Mouse (Mus musculus) hindbrain, embryonic 15.5 days (tissue): ENCODE results near the gene Naa60. TPM values are rescaled to one million over a fixed set of nuclear protein-coding genes. Genes with fewer than 3 reads are reported as not detected.
"Not testable (repeated sequence)": the region's sequence is repeated elsewhere in the genome, so short reads cannot be mapped to it uniquely, and the experiment has no call there.

Experiments used
- ATAC-seq: fragments of 200-750 bp; cut with Nextera tagmentation; 2 replicates; pipeline ENCODE4 v1.8.0; 2017; ENCODE audit warnings: low read depth, moderate number of reproducible peaks, moderate TSS enrichment; ENCODE audit not compliant: low FRiP score
- H3K27ac ChIP-seq: fragments of 300-500 bp; sonication (generic); replicated peaks from 2 replicates; pipeline ENCODE4 v1.5.1; 2015; ENCODE audit warnings: mild to moderate bottlenecking, inconsistent platforms
- H3K27me3 ChIP-seq: fragments of 300-500 bp; sonication (generic); 2 replicates; pipeline ENCODE4 v1.6.1; 2015; ENCODE audit warnings: control low read depth, inconsistent platforms
- H3K36me3 ChIP-seq: fragments of 300-500 bp; sonication (generic); 2 replicates; pipeline ENCODE4 v1.6.1; 2015; ENCODE audit warnings: control low read depth, inconsistent platforms
- H3K4me1 ChIP-seq: fragments of 300-500 bp; sonication (generic); replicated peaks from 2 replicates; pipeline ENCODE4 v1.6.1; 2015; ENCODE audit warnings: control low read depth, inconsistent platforms
- H3K4me2 ChIP-seq: fragments of 300-500 bp; sonication (generic); 2 replicates; pipeline ENCODE4 v1.6.1; 2015; ENCODE audit warnings: moderate library complexity, mild to moderate bottlenecking, inconsistent platforms
- H3K4me3 ChIP-seq: fragments of 300-500 bp; sonication (generic); 2 replicates; pipeline ENCODE4 v1.5.1; 2015; ENCODE audit warnings: mild to moderate bottlenecking, inconsistent platforms
- H3K9ac ChIP-seq: fragments of 300-500 bp; sonication (generic); 2 replicates; pipeline ENCODE4 v1.6.1; 2015; ENCODE audit warnings: inconsistent platforms
- H3K9me3 ChIP-seq: fragments of 300-500 bp; sonication (generic); 2 replicates; pipeline ENCODE4 v1.6.1; 2016; ENCODE audit warnings: control low read depth, inconsistent platforms
- WGBS: fragments of 180-500 bp; shearing (Covaris S2); methylation state at CpG from one replicate; pipeline ENCODE4 v1.1.7; 2015; 5-methylcytosine and 5-hydroxymethylcytosine counted together
- polyA plus RNA-seq: library from polyadenylated mRNA; unstranded; fragments of >200 nt; fragmentation: Nextera tagmentation; extraction: Ambion mirVana; gene quantifications from 2 replicates; pipeline ENCODE4 v1.2.1, GENCODE M21; 2015

Gene Naa60
- polyA plus RNA-seq, 1 experiment from 2014 or later, result 102 TPM

DNA sequence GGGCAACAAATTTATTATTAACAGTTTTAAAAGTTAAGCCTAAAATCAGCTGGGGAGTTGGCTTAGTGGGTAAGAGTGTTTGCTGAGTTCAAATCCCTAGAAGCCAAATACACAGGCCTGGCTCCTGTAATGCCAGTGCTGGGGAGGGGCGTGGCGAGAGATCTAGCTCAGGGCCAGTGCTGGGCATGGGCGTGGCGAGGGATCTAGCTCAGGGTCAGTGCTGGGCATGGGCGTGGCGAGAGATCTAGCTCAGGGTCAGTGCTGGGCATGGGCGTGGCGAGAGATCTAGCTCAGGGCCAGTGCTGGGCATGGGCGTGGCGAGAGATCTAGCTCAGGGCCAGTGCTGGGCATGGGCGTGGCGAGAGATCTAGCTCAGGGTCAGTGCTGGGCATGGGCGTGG is 20.9 kb upstream of the Naa60 start:
- not testable (repeated sequence) for H3K4me3 ChIP-seq, H3K9me3 ChIP-seq, H3K4me2 ChIP-seq, H3K27me3 ChIP-seq, H3K36me3 ChIP-seq, H3K27ac ChIP-seq, H3K4me1 ChIP-seq, ATAC-seq, H3K9ac ChIP-seq
- WGBS, result 93% methylated on average over 13 of the region's 13 CpGs

- H3K27me3 ChIP-seq, result no peaks in the 10 kb centered on the region
Measured at GRCm38 (mm10) chr16:3852586-3852985, 19.6 kb upstream of the Naa60 start.

GRCm38 (mm10) chr16:3854437-3855182 is 17.6 kb upstream of the Naa60 start:
- no peaks in the 10 kb centered on the region for H3K4me1 ChIP-seq
- WGBS, result 50% methylated on average over 11 of the region's 11 CpGs
- no peak for ATAC-seq
- no peak overlapping the region for H3K9ac ChIP-seq
- no peak overlapping the region for H3K4me3 ChIP-seq
- H3K4me2 ChIP-seq, result no peak overlapping the region
- H3K27ac ChIP-seq, result no peak overlapping the region
- H3K36me3 ChIP-seq, result peaks cover 18% of the 10 kb centered on the region; the same call in 1 of the 2 replicates
- H3K27me3 ChIP-seq, result no peaks in the 10 kb centered on the region
- H3K9me3 ChIP-seq, result no peaks in the 10 kb centered on the region

More at GRCm38 (mm10) chr16:3852586-3852985, 19.6 kb upstream of the Naa60 start:
- no peak overlapping the region for H3K27ac ChIP-seq
- 38% methylated on average over 12 of the region's 12 CpGs for WGBS
- no peaks in the 10 kb centered on the region for H3K9me3 ChIP-seq
- peaks cover 5% of the 10 kb centered on the region for H3K4me1 ChIP-seq
- H3K9ac ChIP-seq, result no peak overlapping the region
- H3K4me3 ChIP-seq, result no peak overlapping the region
- ATAC-seq, result no peak
- no peak overlapping the region for H3K4me2 ChIP-seq
- H3K36me3 ChIP-seq, result peaks cover 18% of the 10 kb centered on the region; the same call in 1 of the 2 replicates

- Histone ChIP-seq H3K4me2 (no peak overlapping the region), H3K27ac (no peak overlapping the region), H3K4me3 (no peak overlapping the region), H3K27me3 (no peaks in the 10 kb centered on the region), H3K9ac (no peak overlapping the region), H3K36me3 (peaks cover 21% of the 10 kb centered on the region; the same call in 1 of the 2 replicates), H3K9me3 (no peaks in the 10 kb centered on the region), H3K4me1 (no peaks in the 10 kb centered on the region)
- 89% methylated on average over 1 of the region's 1 CpGs for WGBS
- ATAC-seq, result no peak
Measured at GRCm38 (mm10) chr16:3855776-3856175, 16.4 kb upstream of the Naa60 start.

GRCm38 (mm10) chr16:3859254-3859653 is 12.9 kb upstream of the Naa60 start:
- H3K4me2 ChIP-seq, result no peak overlapping the region
- no peak for ATAC-seq
- H3K9me3 ChIP-seq, result no peaks in the 10 kb centered on the region
- H3K27me3 ChIP-seq, result no peaks in the 10 kb centered on the region
- H3K4me3 ChIP-seq, result no peak overlapping the region
- no peak overlapping the region for H3K27ac ChIP-seq
- 95% methylated on average over 4 of the region's 4 CpGs for WGBS
- H3K36me3 ChIP-seq, result peaks cover 42% of the 10 kb centered on the region
- H3K9ac ChIP-seq, result no peak overlapping the region
- no peaks in the 10 kb centered on the region for H3K4me1 ChIP-seq

GRCm38 (mm10) chr16:3871815-3872214 is 360 bp upstream of the Naa60 start:
- peak overlapping the region; percentile 79 for H3K4me2 ChIP-seq
- WGBS, result 3% methylated on average over 16 of the region's 16 CpGs
- H3K9me3 ChIP-seq, result no peaks in the 10 kb centered on the region
- H3K27ac ChIP-seq, result peak overlapping the region; percentile 51; the same call in 1 of the 2 replicates
- peak overlapping the region; percentile 64 for H3K9ac ChIP-seq
- H3K27me3 ChIP-seq, result no peaks in the 10 kb centered on the region
- peak overlapping the region; percentile 57 for H3K4me3 ChIP-seq
- peaks cover 14% of the 10 kb centered on the region for H3K36me3 ChIP-seq
- peaks cover 22% of the 10 kb centered on the region for H3K4me1 ChIP-seq
- ATAC-seq, result 0 out of 2 replicates have a peak, but pooled peaks have one; percentile 8

DNA sequence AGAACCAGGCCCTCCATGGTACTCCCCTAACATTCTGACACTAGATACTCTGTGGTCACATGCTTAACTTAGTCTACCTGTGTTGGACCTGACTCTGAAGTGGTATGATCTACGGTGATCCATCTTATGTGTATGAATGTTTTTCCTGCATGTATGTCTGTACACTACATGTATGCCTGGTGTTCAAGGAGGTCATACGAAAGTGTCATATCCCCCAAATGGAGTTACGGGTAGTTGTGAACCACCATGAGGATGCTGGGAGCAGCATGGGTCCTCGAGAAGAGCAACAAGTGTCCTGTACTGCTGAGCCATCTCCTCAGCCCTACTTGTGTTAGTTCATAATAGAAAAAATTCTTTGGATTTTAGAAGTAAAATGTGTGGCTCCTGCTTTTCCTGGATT is 4.2 kb downstream of the Naa60 start:
- peaks cover 17% of the 10 kb centered on the region for H3K4me1 ChIP-seq
- no peak for ATAC-seq
- no peak overlapping the region for H3K4me2 ChIP-seq
- no peak overlapping the region for H3K27ac ChIP-seq
- H3K27me3 ChIP-seq, result no peaks in the 10 kb centered on the region
- 96% methylated on average over 4 of the region's 4 CpGs for WGBS
- peaks cover 12% of the 10 kb centered on the region for H3K36me3 ChIP-seq
- H3K9me3 ChIP-seq, result no peaks in the 10 kb centered on the region
- H3K9ac ChIP-seq, result no peak overlapping the region
- no peak overlapping the region for H3K4me3 ChIP-seq

DNA sequence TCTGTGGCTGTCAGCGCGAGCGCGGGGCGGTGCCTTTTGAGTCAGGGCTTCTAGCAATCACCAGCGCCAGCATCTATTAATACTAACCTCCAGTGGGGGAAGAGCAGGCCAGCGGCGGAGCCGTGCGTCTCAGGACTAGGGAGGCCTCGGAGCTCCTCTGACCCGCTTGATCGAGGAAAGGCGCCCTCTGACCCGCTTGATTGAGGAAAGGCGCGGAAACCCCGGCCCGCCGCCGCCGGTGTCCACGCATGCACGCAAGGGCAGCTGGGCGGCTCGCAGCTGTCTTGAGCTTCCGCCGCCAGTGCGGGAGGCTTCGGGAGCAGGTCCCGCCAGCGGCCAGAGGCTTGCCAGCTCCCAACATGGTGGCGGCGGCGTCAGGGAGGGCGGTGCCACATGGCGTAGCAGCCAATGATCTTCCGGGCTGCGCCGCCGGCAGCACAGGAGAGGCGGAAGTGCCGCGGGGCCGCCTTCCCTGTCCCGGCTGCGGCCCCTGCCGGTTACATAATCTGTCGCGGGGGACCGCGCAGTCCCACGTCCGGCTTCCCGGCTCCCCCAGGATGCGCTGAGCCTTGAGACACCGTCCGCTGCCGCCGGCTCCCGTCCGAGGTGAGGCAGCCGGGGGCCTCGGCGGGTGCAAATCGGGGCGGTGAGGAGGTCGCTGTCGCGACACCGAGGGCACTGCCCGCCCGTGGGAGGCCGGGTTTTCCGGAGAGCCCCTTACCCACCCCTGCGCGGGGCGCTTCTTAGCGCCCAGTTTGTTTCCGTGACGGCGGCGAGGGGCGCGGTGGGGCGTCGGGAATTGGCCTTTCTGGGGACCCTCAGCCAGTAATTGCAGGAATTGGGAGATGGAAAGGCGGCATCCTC is 12.3 kb downstream of the Naa60 start, which contains the start of the genes Zfp597 and Gm20695:
Zfp597 (minus strand) TSS at position 361 of the 864 bp plus-strand sequence.
Gm20695 (plus strand) TSS at position 448 of the 864 bp plus-strand sequence.
- no peaks in the 10 kb centered on the region for H3K9me3 ChIP-seq
- H3K27me3 ChIP-seq, result no peaks in the 10 kb centered on the region
- H3K9ac ChIP-seq, result peak within 1 kb of the TSS; percentile 69
- peak within 1 kb of the TSS; percentile 71 for H3K4me2 ChIP-seq
- WGBS, result under 1% methylated on average over 88 of the region's 88 CpGs
- peaks cover 33% of the 10 kb centered on the region for H3K4me1 ChIP-seq
- H3K27ac ChIP-seq, result peak within 1 kb of the TSS; percentile 97
- peaks cover 2% of the 10 kb centered on the region; the same call in 1 of the 2 replicates for H3K36me3 ChIP-seq
- peak; percentile 99 for ATAC-seq
- peak within 1 kb of the TSS; percentile 79 for H3K4me3 ChIP-seq

DNA sequence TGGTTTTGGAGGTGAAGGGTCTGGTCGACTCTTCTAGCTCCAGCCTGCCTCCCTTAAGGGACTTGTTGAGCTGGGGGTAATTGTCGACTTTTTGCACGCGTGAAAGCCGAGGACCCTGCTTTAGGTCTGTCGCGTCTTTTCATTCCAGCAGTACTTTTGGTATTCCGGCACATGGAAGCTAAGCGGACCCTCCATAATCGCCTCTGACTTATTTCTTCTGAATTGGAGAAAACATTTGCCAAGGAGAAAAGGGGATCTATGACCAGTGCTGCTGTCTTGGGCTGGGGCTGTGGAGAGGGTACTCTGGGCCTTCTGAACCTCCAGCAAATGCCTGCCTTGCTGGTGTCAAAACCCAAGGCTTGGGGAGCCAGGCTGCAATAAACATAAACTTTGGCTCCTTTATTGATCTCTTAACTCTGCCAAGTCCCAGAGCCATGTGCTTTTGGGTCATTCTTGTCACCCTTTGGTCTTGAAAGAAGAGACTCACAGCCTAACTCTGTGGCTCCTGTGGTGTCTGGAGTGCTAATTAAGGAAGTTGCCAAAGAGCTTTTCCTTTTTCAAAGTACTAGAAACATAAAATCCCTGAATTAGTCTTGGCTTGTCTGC is 13.0 kb downstream of the Naa60 start:
- ATAC-seq, result 0 out of 2 replicates have a peak, but pooled peaks have one; percentile 0
- Histone ChIP-seq H3K27ac (peak overlapping the region; percentile 97), H3K4me2 (peak overlapping the region; percentile 71), H3K9ac (peak overlapping the region; percentile 69), H3K36me3 (no peaks in the 10 kb centered on the region), H3K27me3 (no peaks in the 10 kb centered on the region), H3K4me3 (peak overlapping the region; percentile 79), H3K9me3 (no peaks in the 10 kb centered on the region), H3K4me1 (peaks cover 33% of the 10 kb centered on the region)
- WGBS, result 4% methylated on average over 10 of the region's 10 CpGs

- Histone ChIP-seq H3K4me3 (no peak overlapping the region), H3K9ac (no peak overlapping the region), H3K36me3 (peaks cover 10% of the 10 kb centered on the region), H3K4me1 (0 out of 2 replicates have a peak, but pooled peaks cover 4% of the 10 kb centered on the region), H3K4me2 (no peak overlapping the region), H3K27ac (no peak overlapping the region), H3K9me3 (no peaks in the 10 kb centered on the region), H3K27me3 (no peaks in the 10 kb centered on the region)
- no peak for ATAC-seq
- WGBS, result 95% methylated on average over 14 of the region's 14 CpGs
Measured at GRCm38 (mm10) chr16:3891621-3892295, 19.6 kb downstream of the Naa60 start.

DNA sequence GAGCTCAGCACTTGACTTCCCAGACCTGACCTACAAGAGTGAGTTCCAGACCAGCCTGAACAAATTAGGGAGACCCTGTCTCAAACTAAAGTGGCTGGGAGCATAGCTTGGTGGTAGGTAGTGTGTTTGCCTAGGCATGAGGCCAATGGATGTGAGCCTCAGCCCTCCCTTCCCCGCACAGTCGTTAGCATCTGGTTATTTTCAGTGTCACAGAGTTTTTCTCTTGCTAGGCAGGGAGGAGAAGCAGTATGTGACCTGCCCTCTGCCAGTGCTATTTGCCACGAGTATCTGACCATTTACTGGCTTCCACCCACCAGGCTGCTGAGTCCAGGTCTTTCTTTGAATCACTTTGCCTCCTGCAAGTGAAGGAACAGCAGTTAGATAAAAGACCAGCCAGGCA is 21.6 kb downstream of the Naa60 start:
- no peak overlapping the region for H3K4me2 ChIP-seq
- no peaks in the 10 kb centered on the region for H3K27me3 ChIP-seq
- H3K27ac ChIP-seq, result no peak overlapping the region
- H3K4me1 ChIP-seq, result no peaks in the 10 kb centered on the region
- no peak overlapping the region for H3K9ac ChIP-seq
- ATAC-seq, result no peak
- no peak overlapping the region for H3K4me3 ChIP-seq
- 80% methylated on average over 3 of the region's 3 CpGs for WGBS
- no peaks in the 10 kb centered on the region for H3K9me3 ChIP-seq
- peaks cover 28% of the 10 kb centered on the region for H3K36me3 ChIP-seq
